Mouse (Mus musculus) CH12F3 (cell line): ENCODE results near the gene Zyg11a.
"Not testable (repeated sequence)": the region's sequence is repeated elsewhere in the genome, so short reads cannot be mapped to it uniquely, and the experiment has no call there.

Experiments used
- in situ Hi-C: fragments of 300-500 bp; cut with MboI; formaldehyde crosslinking; loops from 2 replicates; pipeline ENCODE4 v1.14.3; 2020; ENCODE audit warnings: low sequenced_read_pairs

Gene Zyg11a

DNA sequence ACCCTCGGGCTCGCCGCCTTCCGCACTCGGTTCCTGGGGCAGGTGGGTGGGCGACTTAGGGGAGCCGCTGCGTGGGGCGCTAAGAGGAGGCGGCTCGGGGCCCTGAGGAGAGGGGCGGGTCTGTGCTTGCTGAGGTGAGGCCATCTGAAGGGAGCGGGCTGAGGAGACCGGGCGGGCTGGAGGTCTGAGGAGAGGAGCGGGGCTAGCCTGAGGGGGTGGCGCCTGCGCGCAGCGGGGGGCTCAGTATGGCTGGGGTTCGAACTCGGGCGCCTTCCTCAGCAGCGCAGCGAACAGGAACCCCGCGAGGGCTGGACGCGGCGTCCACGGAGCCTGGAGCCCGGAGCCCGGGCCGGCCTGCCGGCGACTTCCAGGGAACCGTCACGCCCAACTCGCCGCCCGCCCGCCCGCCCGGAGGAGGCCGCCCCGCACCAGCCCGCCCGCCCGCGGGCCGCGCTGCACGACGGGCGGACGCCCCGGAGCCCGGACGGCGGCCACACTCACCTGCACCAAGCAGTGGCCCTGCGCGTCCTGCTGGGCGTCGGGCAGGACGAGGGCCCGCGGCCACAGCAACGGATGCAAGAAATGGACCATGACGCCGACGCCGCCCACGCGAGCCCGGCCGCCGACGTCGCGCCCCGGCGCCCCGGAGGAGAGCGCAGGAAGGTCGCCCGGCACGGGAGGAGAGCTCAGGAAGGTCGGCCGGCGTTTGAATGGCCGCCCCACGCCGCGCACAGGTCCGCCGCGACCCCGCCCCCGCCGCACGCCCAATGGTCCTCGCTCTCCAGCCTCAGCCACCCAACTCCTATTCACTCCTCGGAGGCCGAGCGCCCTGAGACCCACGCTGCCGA is at the start of gene Zyg11a:
Gene Zyg11a (minus strand): TSS at position 717 of the 848 bp plus-strand sequence.
- in situ Hi-C loops, result no loop called here

DNA sequence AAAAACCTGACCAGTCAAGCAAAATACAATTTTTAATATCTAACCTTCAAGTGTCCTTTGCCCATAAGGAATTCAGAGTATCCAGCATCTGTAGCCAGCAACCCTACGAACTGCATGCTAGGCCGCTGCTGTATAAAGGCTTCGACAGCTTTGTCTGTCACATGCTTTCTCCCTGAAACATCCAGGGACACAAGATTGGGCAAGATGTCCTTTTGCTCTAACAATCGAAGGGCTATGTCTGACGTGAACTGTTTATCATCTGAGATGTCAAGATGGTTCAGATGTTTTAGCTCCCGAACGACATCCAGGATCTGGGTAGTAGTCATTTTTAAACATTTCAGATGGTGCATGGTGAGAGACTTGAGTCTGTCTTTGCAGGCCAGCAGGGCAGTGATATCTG is 47.9 kb upstream of the Zyg11a start:
- in situ Hi-C loops, result no loop called here

DNA sequence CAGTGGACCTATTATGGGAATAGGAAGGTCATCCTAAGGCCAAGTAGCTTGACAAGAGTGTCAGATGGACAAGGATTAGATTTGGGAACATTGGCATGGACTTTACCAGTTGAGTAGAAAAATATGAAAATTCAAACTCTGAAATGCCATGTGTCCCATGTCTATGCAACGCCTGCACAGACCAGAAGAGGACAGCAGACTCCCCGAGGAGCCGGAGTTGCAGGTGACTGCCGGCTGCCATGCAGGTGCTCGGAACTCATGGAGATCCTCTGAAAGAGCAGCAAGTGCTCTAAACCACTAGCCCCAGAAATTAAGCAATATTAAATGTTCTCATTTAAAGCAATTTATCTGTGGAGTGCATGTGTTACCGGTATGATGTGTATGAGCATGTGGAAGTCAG is 35.5 kb upstream of the Zyg11a start:
- in situ Hi-C loops, result no loop called here

DNA sequence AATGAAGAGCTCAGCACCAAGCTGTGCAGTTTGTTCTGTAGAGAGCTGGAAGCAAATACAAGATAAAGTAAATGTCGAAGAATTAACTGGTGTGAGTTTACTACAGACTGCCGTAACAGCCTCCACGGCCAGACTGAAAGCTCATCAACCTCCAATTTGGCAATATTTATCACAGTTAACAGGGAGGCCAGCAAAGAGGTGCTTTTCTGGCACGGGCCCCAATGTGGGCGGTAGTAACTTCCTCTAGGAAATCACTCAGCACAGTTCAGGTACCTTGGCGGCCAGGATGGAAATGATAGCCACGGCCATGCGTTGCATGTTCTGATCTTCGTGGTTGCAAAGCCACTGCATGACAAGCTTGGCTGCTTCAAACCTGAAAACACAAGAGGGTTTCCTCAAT is 32.7 kb upstream of the Zyg11a start:
- in situ Hi-C loops, result no loop called here

DNA sequence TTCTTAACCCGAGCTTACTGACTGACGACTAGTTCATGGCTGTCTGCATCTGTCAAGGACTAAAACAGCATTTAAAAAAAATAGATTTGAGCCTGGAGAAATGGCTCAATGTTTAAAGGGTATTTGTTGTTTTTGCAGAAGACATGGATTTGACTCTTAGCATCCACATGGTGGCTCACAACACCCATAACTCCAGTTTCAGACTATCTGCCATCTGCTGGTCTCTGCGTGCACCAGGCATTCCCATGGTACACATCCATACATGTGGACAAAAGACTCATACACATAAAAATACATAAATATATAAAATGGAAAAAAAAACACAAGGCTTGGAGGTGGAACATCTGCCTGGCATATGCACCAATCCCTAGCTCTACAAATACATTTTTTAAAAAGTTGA is 31.5 kb upstream of the Zyg11a start:
- in situ Hi-C loops, result no loop called here

DNA sequence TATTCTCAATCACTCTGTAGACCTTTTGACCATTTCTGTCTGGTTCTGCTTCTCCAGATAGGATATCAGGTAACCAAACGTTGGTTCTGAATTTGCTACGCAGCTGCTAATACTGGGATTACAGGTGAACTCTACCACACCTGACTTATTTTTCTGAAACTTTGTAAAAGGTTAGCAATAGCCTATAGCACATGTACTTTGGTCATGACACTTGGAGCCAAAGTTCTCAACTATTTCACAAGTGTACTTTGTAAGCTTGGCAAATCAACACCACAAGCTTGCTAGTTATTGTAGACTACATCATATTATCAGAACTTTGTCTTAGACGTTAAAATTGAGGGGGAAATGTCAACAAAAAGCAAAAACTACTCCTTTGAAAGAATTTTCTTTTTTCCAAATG is 15.8 kb upstream of the Zyg11a start:
- in situ Hi-C loops, result no loop called here

DNA sequence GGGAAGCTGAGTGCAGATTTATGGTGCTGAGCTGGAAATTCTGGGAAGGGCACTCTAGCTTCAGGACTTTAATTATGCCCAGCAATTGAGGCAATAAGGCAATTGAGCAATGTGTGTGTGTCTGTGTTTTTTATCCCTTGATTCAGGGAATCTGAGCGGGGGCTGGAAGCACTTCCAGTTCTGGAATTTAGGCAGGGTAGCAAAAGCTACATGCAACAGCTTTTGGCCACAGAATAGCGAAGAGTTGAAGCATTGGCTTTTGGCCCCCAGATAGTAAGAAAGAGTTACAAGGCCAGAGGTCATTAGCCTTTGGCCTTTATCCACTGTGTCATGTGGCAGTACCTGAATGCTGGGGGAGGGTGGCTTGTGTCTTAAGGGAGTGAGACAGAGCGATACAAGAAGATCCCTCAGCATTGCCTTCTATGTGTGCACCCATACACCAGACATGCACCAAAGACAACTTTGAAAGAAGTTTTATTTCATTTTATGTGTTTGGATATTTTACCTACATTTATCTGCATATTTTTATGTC is 7.6 kb upstream of the Zyg11a start:
- in situ Hi-C loops, result no loop called here

DNA sequence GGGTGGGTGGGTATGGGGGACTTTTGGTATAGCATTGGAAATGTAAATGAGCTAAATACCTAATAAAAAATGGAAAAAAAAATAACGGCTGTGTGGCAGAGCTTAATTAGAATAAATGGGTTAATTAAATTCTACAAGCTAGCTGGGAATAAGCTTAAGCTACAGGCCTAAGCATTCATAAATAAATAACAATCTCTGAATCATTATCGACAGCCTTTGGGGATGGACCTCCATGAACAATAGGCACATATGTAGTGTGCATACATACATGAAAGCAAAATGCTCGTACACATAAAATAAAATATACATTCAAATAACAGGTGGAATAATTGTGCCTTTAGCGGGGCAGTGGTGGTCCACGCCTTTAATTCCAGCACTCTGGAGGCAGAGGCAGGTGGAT is 4.7 kb upstream of the Zyg11a start:
- in situ Hi-C loops, result no loop called here

DNA sequence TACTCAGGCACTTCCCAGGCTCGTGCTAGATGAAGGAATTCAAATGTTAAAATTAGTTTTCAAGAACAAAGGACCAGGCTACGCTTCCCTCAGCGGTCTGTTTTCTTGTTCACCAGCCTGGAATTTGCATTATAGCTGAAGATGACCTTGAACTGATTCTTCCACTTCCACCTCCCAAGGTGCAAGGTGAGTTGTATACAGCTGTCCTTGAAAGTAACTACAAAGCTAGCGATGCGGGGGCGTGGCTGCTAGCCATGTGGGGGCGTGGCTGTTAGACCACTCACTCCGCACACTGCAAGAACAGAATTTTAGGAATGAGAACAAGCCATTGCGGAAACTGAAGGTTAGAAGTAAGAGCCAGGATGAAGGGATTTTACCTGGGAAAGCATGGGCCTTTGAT is 1.2 kb upstream of the Zyg11a start:
- in situ Hi-C loops, result no loop called here

DNA sequence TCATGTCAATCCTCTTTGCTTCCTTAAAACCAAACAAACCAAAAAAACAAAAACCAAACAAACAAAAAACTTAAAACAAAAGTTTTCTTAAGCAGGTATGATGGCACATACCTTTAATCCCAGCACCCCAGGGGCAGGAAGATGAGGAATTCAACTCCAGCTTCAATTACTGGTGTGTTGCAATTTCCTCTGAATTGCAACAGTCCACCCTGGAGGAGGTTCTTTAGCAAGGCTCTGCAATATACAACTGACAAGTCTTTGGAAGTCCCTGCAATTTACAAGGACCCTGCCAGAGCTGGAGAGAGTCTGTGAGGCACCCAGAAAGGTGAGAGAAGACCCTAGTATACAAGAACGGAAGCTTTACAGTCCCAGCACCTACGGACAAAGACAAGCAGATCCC is 4.8 kb downstream of the Zyg11a start:
- in situ Hi-C loops, result no loop called here

DNA sequence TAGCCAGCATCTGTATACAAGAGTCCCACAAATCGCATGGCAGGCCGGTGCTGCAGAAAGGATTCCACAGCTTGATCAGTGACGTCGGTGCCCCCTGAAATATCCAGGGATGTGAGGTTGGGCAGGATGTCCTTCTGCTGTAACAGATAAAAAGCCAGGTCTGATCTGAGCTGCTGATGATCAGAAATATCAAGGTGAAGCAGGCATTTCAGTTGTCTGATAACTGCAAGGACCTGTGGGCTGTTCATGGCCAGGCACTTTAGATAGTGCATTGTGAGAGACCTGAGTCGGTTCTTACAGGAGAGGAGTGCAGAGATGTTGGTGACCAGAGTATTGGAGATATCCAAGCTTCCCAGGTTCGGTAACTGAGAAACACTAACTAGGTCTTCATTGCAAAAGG is 13.2 kb downstream of the Zyg11a start:
- in situ Hi-C loops, result no loop called here

DNA sequence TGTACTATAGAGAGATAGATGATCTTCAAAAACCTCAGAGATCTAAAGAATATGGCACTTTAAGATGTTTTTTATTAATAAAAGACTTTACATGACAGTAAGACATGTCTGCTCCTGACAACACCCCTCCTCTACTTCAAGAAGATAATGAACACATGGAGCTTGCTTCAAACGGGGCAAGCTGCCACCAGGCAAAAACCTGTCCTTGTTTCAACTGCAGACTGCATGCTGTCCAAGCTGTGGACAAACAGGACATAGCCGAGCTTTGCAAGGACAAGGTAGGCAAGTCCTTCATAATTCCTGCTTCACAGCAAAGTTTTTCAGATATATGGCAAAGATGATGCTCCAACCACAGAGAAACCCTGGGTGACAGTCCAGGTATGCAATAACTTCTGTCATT is 18.6 kb downstream of the Zyg11a start:
- in situ Hi-C loops, result no loop called here

DNA sequence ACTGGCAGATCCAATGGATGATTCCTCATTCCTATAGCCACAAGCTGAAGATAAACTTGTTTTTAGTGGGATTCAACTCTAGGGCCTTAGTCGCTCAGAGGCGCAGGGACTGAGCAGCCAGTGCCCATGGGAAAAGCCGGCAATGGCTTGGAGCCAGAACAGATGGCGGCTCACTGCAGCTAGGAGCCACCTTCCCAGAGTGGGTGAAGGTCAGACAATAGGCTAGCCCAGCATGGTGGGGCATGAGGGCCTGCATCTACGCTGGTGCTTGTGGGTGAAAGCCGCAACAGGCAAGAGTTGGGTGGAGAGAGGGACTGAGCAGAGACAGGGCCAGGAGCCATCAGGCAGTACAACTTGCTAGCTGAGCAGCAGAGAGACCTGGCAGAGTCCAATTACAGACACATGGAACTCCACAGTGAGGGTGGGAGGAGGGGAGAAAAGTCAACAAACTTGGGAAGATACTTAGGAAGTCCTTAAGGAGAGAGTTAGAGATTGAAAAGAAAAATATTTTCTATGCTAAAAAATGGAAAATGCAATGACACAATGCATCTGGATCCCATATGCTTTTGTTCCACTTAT is 21.5 kb downstream of the Zyg11a start:
- in situ Hi-C loops, result no loop called here

DNA sequence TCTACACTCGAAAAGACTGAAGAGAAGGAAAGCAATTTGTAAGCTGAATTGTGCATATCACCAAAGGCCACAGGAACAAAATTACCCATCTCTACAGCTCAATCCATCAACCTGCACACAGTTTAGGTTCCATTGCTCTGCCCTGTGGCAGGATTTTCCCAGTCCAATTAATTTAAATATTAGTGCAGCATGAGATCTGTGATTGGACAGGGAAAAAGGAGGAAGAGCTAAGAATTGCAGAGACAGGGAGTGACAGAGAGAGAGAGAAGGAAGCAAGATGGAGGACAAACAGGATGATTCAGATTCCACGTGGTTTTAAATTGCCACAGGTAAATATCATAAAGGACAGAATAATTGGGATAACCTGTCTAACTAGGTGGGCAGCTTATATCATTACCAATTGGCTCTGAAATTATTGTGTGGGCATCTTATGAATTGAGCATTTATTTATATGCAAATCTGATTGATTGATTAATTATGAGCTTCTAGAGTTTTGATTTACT is 25.0 kb downstream of the Zyg11a start:
- in situ Hi-C loops, result no loop called here

DNA sequence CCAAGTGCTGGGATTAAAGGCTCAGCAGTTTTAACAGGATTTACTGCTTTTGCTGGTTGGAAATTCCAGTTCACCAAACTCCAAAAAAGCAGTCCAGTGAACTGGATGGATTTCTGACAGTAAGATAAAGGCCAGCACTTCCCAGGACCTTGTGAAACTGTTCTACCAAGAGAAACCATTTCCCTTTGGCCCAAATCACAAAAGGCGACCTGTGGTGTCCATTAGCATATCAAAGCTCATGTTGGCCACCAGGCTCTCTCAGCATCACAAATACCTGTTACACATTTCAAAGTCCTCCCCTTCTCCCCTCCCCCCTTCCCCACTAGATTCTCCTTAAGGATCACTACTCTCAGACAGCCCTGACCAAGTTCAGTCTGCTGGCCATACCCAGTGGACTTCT is 35.6 kb downstream of the Zyg11a start:
- in situ Hi-C loops, result no loop called here

DNA sequence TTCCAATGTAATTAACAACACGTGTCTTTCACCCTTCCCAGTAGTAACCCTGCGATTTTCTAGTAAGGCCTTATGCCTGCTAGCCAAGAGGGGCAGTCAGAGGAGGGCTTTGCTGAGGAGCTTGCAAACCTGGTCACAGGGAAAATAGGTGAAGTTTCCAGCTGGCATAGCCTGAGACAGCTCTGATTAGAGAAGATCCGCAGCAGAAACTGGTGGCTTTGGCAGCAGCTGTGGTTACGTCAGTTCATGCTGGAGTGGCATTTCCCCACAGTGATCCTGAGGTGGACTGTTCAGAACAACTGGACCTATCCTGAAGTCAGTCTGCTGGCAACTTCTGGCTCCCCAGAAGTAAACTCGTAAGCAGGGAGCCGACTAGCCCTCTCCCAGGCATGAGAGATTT is 49.8 kb downstream of the Zyg11a start:
- in situ Hi-C loops, result no loop called here

DNA sequence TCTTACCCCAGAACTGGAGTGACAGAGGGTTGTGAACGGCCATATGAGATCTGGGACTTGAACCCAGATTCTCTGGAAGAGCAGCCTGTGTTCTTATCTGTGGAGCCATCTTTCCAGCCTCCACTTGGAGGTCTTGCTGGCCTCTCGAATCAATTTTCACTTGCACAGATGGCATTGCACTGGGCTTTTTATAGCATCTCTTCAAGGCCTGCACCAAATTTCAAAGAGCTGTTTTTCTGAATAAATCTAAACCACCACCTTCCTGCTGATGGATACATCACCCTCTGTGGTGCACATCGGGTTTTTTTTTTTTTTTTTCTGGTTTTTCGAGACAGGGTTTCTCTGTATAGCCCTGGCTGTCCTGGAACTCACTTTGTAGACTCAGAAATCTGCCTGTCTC is 51.0 kb downstream of the Zyg11a start:
- in situ Hi-C loops, result no loop called here

DNA sequence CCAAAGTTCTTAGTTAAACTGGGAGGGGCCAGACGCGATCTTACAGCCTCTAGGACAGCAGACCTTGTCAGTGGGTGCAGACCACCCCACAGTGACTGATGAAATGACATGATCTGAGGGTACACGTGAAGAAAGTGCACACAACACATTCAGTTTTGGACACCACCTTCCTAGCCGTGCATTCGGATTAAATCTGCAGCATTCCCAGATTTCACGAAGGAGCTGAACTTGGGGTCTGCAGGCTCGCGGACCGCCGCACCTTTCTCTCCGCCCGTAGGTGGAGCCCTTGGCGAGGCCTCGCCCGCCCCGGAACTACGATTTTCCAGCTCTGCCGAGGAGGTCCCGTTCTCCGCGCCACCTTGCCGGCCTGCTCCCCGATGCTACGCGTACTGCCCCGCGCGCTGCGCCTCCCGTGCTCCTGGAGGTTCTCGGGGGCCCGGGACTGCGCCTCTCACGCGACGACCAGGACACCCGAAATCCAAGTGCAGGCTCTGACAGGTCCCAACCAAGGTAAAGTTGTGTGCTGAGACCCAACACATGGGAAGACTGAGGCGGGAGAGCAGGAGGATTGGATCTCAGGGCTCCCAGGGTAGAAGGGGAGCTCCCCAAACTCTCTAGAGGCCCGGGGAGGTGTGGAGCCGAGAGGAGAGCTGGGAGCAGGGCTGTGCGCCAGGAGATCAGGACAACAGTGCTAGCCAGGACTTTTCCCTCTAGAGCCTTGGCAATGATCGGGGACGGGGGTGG is 52.5 kb downstream of the Zyg11a start, which contains the start of gene Echdc2:
Gene Echdc2 (plus strand): TSS at position 286 of the 744 bp plus-strand sequence.
- in situ Hi-C loops, result no loop called here

DNA sequence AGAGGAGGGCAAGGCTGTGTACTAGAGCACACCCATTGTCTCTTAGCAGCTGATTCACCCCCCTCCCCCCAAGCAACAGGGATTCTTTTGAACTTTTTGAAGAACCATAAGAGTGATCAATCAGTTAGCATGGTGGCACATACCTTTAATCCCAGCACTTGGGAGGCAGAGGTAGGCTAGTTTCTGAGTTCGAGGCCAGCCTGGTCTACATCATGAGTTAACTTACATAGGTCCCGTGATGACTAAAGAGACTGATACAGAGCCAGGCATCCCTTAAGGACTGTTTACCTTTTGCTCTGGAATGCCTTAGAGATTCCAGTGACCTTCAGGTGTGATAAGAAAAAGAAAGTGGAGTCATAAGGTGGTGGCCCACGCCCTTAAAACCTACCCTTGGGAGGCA is 54.6 kb downstream of the Zyg11a start:
- in situ Hi-C loops, result no loop called here

DNA sequence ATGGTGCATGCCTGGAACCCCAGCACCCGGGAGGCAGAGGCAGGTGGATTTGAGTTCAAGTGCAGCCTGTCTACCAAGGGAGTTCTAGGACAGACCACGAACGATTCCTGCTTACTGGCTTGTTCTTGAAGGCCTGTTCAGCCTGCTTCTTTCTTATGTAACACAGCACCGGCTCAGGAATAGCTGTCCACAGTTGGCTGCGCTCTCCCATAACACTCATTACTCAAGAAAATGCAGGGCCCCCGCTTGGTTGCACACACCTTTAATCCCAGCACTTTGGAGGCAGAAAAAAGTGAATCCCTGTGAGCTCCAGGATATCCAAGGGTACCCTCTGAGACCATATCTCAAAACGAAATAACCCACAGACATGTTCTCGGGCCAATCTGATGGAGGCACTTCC is 55.9 kb downstream of the Zyg11a start:
- in situ Hi-C loops, result no loop called here

DNA sequence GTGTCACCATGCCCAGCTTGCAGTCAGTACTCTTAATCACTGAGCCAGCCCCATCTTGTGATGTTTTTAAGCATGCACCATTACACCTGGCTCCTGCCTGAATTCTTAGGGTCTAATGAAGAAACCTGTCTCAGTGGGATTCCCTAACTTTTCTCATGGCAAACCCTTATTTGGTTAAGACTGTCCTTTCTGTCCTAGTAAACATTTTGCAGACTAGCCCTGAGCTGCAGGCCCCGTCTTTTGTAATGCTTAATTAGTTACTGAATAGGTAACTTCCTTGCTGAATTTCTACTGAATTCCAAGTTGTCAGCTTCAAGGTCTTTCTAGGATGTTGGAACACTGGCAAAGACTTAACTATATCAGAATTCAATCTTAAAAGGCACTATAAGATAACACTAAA is 62.7 kb downstream of the Zyg11a start:
- in situ Hi-C loops, result not testable (repeated sequence)
